Mouse (Mus musculus) urinary bladder, adult 2 months (tissue): ENCODE measurements around the gene Myh8. TPM values are rescaled to one million over a fixed set of nuclear protein-coding genes. Genes with fewer than 3 reads are reported as not detected.

Experiments used
- DNase-seq: peaks from one replicate; pipeline ENCODE4 v3.0.0; 2022; ENCODE audit warnings: low spot score
- polyA plus RNA-seq: library from polyadenylated mRNA; depleted of rRNA; stranded (reverse); fragments of >200 nt; gene quantifications from 2 replicates; pipeline ENCODE4 v1.2.3, GENCODE M21; 2012; rRNA removed

Myh8 gene
- 0.08 and 0.15 TPM in 2 replicates for polyA plus RNA-seq

DNA sequence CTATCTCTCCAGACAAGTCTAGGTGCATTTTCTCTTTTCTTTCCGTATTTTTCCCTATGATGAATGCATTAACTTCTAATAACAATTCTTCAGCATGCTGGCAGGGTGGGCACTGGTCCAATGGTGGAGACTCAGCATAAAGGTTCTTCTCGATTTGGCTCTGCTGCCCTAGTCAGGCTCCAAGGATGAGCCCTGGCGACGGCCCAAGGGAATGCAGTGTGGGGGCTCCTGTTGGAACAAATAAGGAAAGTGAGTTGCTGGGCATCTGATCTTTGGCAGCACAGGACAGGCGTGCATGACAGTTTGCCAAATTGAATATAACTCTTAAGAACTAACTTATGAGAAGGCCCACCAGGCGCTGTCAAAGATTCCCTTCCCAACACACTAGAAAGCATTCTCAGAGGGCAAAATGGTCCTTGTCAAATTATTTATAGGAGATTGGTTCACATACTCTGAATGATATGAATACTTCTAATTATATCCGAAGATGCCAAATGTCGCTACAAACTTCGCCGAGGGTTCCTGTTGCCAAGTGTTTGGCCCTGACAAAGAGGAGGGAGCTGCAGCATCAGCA lies at the start of gene Myh8:
Myh8 (plus strand) TSS at position 524 of the 574 bp plus-strand sequence.
- DNase-seq: no peak

DNA sequence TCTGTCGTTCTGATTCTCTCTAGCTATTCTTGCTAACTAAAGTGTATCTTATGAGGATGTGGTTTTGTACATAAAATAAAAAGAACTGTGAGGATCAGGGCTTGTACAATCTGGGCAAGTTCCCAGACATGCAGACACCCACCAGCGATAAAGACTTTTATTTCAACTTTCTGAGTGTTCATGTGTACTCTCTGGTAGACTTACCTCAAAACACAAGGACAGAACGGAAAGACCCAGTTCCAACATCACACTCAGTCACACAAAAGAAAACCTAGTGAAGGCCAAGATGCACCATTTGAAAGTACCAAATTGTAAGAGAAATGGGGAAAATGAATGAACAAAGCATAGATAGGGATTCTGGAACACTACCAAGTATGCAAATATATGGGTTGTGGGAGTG lies 48.2 kb upstream of the Myh8 start:
- DNase-seq: no peak

DNA sequence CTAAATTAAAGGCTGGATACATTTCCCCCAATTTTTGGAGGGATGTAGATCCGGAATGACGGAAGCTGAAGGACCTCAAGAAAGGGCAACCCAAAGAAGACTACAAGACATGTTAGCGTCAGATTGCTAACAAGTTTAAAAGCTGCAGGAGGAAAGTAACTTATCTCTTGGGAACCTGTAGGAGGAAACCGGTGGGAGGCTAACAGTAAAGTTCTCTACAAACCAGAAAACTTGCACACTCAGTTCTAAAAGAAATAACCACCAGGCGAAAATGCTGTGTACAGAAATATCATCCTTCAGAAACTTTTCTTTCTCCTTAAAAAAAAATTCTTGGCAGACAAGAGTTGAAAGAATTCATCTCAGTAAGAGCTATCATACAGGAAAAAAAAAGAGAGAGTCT lies 47.8 kb upstream of the Myh8 start:
- DNase-seq: no peak

DNA sequence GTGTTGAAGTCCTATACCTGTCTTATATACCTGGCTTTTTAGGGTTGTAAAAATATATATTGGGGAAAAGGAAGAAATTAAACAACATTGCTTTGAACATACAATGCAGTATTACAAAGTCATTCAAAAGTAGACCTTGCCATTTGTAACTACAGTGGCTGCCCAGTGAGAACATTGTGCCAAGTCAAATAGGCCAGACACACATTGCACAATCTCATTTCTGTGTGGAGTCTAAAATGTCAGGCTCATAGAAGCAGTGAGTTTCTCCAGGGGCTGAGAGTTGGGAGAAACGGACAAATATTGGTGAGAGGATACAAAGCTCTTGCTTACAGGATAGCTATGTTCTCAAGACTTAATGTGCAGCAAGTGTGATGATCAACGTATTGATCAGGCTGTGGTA lies 47.0 kb upstream of the Myh8 start:
- DNase-seq: no peak

DNA sequence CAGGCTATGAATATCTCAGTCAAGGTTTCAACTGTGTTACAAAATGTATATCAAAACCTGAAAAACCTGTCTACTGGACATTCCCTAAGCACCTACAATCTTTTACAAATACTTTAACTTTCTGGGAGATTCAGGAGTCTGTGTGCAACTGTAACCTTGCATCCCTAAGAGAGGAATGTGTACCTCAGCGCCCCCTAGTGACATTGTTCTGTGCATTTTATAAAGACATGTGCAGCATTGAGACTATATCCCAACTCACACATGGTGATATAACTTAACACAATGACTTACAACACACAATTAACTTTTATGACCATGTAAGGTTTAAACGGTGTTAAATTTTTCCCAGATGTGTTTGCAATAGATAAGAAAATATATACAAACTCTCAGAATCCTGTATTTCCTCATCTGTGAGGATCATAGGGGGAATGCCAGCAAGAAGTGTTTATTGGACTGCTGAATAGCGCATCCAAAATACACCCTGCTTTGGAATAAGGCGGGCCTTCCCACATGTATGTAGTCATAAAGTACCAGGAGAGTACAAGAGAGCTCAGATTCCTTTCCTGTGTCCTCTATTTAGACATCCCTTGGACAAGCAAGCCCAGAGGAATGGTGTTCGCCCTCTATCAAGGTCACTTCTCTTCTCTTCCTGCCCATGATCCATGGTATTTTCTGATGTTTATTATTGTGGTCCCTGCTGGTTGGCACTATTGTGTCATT lies 41.1 kb upstream of the Myh8 start:
- no peak for DNase-seq

DNA sequence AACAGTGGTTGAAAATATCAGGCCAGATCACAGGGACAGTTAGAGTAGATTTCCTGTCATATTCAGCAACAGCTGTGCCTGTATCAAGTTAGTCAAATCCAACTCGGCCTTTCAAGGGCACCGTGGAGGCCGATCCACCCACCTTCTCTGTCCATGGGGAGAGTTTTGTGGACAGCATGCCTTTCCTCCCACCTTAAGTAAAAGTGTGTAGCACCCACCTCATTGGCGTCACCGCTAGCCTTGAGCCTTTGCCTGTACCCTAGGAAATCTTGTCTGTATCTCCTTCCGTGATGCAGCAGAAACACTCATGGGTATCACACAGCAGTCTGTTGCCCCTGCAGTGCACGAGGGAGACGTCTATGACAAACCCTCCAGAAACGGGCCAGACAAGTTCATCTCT lies 40.1 kb upstream of the Myh8 start:
- DNase-seq: no peak

DNA sequence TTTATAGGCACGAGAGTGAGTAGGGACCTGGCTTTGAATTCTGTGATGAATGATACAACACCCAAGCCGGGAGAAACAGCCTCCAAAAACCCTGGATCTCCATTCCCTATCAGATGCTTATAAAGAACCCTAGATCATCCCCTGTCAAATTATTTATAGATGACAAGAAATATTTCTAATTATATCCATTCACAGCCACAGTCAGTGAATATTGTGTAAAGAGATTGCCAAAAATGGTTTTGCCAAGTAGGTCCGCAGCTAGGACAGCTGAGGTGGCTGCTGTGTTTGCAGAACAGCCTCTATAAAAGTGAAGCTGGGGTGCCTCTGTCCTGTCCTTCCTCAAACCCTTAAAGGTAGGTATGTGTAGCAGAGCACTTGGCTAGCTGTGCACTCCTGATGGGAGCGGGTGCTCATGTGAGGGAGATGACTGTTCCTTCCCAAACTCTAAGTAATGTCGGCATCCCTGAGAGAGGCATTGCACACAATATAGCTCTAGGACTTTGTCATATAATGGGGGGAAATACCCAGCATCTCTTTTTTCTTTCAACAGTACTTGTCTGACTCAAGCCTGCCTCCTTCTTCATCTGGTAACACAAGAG lies 39.3 kb upstream of the Myh8 start, which contains the start of gene Myh4:
Myh4 (plus strand) TSS at position 549 of the 599 bp plus-strand sequence.
- no peak for DNase-seq

DNA sequence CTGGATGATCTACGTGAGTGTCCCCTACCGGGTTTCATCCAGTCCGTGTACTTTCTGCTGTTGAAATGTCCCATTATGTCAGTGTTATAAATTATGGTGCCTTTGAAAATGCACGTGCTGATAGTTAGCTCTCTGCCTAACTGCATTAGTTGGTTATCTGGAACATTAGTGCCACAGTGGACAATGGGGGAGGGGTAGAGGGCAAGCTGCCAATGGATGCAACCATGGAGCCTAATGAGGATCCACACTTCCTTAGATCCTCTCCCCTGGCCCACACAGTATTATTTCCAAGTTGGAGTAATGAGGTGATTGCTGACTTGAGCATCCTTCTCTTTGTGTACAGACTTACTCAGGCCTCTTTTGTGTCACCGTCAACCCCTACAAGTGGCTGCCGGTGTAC lies 35.9 kb upstream of the Myh8 start:
- DNase-seq: no peak

DNA sequence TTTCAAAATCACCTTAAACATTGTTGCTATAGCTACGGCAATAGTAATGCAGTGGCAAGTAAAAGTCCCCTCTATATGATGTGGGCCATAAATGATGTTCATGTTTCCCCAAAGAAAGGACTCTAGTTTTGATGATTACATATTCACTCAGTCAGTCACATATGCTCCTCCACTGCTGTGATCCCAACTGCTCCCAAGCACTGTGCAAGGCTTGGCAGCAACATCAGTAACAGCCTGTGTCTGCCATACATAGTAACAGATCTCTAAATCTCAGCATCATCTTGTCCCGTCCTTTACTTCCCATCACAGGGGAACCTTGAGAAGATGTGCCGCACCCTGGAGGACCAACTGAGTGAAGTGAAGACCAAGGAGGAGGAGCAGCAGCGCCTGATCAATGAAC lies 23.2 kb upstream of the Myh8 start:
- no peak for DNase-seq

DNA sequence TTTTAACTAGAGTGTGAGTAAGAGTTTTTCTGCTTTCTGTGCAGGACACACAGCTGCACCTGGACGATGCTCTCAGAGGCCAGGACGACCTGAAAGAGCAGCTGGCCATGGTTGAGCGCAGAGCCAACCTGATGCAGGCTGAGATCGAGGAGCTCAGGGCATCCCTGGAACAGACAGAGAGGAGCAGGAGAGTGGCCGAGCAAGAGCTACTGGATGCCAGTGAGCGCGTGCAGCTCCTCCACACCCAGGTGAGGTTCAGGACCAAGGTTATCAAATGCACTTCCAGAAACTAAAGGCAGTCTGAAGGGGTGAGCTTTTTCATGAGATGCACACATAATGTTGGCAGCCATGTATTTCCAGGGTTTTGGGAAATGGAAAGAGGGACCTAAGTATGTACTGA lies 19.9 kb upstream of the Myh8 start:
- no peak for DNase-seq

DNA sequence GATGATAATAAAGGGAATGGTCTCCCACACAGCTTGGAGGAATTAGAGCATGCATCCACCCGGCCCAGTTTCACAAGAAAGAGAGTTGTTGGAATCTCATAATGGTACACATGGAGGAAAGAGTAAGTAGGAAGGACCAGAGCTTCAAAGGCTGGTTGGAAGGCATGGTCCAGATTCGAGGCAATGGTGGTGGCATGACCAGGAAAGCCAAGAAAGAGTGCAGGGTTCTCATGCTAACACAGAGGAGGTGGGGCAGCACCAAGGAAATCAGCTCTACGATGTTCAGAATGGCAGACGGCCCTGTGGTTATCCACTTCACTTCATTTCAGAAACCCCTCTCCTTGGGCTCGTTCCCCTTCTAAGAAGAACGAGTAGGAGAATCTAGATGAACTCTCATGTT lies 16.0 kb upstream of the Myh8 start:
- no peak for DNase-seq

DNA sequence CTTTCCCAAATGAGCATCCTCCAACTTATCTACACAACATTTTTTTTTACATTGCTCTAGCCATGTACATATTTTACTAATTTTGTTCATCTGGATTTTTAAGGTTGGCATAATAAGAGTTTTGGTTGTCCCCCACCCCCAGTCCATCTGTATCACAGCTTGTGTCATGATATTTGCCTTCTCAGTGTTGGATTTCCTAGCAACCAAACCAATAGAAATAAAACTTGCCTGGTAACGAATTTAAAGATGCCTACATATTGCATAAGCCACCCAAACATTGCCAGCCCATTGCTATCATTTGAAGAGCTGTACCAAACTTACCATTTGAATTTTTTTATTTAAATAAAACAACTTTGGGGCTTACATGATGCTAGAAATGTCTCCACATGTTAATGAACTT lies 16.5 kb downstream of the Myh8 start:
- DNase-seq: no peak

DNA sequence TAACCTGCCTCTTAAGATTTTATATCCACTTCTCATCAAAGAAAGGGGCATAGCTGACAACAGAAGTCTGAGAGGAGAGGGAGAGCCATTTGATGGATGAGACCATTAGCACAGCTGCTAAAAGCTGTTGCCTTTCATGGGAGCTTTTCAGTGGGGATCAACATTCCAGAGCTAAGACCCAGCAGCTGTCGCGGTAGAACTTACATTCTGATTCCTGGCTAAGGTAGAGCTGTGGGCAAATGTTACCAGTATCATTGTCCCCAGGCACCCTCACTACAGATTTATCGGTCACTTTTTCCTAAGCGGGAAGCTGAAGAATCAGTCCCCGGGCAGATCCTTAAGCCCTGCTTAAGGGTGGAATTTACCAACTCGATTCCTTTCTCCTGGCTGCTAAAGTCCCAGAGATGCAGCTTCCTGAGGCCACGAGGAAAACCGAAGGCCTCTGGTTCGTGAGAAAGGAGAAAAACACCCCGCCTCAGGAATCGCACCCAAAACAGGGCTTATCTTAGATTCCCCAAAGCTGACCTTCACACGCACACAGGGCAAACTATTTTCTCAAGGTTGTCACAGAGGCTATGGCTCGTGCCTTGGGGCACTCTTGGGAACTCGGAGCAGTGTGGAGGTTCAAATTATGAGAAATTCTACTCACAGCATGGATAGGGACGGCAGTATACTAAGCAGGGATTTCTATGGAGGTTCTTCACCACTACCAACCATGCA lies 37.0 kb downstream of the Myh8 start:
- DNase-seq: no peak

DNA sequence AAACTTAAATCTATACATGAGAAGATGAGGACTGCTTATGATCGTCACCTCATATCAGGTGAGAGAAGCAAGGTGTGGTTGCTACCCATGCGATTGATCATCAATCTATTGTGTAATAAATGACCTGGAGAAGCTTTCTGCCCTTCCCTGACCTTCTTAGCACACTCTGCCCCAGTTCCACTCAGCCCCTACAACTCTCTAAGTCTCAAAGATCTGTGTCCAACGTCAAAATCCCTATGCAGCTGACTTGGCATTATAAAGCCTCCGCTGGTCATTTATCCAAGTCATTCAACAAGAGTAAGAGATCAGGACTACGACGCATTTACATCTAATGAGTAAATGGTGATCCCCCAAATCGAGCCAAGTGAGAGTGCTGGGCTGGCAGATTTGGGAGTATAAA lies 44.4 kb downstream of the Myh8 start, which contains the start of gene Myh13:
Myh13 (plus strand) TSS at position 301 of the 400 bp plus-strand sequence.
- no peak for DNase-seq

DNA sequence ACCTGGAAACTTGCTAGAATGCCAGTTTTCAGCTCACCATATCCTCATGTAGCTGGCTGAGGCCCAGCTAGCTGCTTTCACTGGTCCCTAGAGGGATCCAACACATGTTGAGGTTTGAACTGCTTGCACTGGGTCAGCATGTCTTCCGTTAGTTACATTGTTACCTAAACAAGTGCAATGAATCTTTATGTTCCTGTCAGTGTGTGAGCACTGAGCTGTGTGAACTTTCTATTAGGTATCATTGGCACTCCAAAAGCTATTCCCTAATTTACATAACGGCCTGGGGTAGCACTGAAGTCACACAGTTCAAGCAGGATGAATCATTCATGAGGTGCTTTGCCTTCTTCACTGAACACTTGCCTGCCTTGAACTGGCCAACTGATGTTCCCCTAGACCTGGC lies 49.6 kb downstream of the Myh8 start:
- no peak for DNase-seq

DNA sequence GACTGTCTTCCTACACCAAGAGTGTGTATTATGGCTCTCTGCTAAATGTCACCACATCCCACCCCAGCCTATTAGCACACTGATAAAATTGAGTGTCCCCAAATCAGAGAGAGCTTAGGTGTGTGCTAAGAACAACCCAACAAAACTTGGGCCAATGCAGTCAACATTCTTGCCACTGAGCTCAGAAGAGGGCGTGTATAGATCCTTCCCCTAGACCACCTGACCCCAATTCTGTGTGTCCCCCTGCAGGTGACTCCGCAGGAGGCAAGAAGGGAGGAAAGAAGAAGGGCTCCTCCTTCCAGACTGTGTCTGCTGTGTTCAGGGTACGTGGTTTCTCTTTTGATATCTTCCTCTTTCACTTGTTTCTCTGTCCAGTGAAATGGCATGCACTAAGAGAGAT lies 67.6 kb downstream of the Myh8 start:
- DNase-seq: no peak

DNA sequence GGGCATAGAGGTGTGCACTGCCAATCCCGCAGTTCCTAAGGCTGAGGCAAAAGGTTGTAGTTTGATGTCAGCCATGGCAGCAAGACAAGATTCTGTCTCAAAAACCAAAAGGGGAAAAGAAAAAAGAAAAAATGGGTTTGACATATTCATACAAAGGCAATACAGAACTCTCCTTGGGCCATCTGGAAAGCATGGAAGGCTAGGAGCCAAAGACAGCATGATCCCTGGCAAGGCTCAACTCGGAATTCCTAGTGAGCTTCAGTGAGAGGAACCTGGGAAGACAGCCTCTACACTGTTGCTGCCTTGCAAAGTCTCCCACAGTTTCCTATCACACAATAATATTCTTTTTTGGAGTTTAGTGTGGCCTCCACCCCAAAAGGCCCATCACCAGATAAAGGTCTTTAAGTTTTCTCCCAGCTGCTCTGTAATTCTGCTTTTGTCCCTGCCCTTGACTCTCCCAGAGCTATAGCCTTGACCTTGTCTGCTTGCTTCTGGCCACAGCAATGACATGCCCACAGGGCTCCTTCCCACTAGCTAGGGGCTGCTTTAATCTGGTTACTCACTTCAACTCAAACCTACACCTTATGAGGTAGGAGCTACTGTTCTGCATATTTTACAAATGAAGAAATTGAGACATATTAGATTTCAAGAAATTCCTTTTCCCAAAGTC lies 68.4 kb downstream of the Myh8 start:
- no peak for DNase-seq

DNA sequence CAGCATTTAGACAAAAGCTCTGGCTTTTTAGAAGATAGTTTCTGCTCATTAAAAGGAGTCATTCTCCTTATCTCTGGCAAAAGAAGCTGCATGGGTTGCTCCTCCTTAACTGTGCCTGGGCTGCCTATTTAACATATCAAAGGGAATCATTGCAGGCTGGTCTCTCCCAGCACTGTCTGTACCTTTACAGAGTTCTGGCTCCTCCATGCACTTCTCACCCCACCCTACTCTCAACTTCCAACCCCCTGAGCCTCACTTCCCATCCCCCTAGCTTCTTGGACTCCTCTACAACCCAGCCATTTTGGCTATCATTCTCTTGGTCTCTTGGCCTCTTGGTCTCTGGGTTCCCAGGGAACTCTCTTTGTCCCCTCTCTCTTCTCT lies 68.9 kb downstream of the Myh8 start:
- DNase-seq: no peak

DNA sequence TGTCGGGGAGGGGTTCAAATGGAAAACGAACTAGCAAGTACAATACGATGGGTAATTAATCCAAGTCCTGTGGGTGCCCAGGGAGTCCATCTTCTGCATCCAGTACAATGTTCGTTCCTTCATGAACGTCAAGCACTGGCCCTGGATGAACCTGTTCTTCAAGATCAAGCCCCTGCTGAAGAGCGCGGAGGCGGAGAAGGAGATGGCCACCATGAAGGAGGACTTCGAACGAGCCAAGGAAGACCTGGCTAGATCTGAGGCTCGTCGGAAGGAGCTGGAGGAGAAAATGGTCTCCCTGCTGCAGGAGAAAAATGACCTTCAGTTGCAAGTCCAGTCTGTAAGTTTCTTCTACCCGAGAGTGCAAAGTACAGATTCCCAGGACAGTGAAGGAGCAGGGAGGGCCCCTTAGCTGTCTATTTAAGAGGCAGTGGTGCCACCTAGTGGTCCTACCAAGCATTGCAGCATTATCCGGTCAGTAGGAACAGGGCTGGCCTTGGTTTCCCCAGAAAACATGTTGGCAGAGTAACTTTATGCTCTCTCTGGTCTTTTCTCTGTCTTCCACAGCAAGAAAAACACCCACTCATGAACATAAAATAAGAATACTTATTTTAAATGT lies 73.3 kb downstream of the Myh8 start:
- peak; percentile 38 for DNase-seq

DNA sequence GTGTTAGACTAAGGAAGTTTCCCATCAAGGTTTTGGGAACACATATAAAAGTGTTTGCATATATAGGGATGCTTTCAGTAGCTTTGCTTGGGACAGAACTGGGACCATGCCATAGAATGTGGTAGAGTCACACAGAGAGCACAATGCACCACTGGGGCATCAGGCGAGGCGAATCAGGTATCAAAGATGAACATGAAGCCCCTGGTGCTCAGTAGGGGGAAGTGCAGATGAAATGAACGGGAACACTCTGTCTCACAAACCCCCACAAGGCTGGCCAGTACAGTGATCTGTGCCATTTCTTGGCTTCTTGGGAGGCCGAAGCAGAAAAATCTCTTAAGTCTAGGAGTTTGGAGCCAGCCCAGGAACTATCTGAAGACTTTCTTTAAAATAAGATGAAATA lies 76.1 kb downstream of the Myh8 start:
- no peak for DNase-seq

DNA sequence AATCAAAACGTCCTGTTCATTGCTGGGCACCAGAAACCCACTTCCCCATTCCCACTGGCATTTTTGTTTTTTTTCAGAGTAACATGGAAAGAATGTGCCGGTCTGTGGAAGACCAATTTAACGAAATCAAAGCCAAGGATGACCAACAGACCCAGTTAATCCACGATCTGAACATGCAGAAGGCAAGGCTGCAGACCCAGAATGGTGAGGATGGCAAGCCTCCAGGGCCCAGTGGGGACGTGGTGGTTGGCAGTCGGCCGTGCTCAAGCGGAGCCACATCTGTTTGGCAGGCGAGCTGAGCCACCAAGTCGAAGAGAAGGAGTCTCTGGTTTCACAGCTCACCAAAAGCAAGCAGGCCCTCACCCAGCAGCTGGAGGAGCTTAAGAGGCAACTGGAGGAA lies 81.1 kb downstream of the Myh8 start:
- no peak for DNase-seq
